7 mouse cellular contexts compared by ENCODE assay signal in the genomic region with DNA sequence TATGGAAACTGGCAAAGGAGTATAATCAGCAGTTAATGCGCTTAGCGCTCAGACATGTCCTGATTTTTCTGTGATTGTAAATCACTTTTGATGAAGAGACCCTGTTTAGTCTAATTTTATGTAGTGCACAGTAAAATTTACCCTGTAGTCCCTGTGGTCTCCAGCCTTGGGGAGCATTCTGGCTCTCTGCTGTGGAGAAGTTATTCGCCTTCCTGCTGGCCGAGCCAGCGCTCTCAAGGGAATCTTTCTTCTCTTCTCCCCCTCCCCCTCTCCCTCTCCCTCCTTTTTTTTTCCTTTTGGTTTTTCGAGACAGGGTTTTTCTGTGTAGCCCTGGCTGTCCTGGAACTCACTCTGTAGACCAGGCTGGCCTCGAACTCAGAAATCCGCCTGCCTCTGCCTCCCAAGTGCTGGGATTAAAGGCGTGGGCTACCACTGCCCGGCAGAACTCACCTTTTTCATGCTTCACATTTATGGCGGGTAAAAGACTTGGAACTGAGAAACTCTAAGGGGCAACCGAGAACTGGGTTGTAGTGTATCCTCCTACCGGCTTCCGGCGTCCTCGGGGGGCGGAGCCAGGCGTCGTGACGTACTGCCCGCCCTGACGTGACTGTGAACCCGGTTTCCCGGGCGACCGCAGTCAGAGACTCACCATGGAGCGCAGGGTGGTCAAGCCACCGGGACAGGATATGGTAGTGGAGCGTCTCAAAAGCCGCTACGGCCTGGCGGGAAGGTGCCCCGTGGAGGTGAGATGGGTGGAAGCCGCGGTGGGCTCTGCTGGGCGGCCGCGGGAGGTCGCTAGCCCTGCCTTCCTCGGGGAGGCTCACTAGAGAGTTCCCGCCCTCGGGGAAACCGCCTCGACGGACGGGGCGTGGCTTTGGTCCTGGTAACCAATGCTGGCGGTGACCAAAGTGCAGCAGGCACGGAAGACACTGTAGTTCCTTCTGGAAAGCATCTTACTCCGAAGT. TPM values are rescaled to one million over a fixed set of nuclear protein-coding genes. Genes with fewer than 3 reads are reported as not detected.
DNase-seq lines count a peak whose midpoint lies in the region; ATAC-seq lines count a peak whose summit lies in the region.

A gene (plus strand): TSS at position 629 of the 965 bp plus-strand sequence.

- peak within 1 kb of the TSS; percentile 75 for H3K4me3 ChIP-seq in intestine, embryonic 15.5 days (replicated peaks)
- H3K4me3 ChIP-seq in midbrain, embryonic 10.5 days: peak within 1 kb of the TSS; percentile 71

- intact Hi-C loops in gastrocnemius, postnatal 36 days (cut with DNase I): no loop called here
- intact Hi-C loops in left cerebral cortex, postnatal 25 days (cut with DNase I): no loop called here

- peak within 1 kb of the TSS; percentile 93 for H3K27ac ChIP-seq in intestine, embryonic 15.5 days
- peak within 1 kb of the TSS; percentile 92 for H3K27ac ChIP-seq in midbrain, embryonic 10.5 days (replicated peaks)

- ATAC-seq in intestine, embryonic 15.5 days: peak; percentile 99

- peak; percentile 92 to 93 for DNase-seq in adrenal gland, adult 18-20 months (ENCODE audit: low spot score in 2 of 2)
- DNase-seq in embryo, embryonic 11 days: peak; percentile 94
- DNase-seq in gastrocnemius, postnatal 36 days: peak; percentile 88 to 93
- DNase-seq in left cerebral cortex, postnatal 25 days (ENCODE audit: low spot score in 2 of 2): peak; percentile 92 to 94
- peak; percentile 92 for DNase-seq in midbrain, embryonic 10.5 days (ENCODE audit: low spot score)
- DNase-seq in right cerebral cortex, postnatal 4 days: peak; percentile 89

- H3K36me3 ChIP-seq in intestine, embryonic 15.5 days: peaks cover 3% of the 10 kb centered on the region; the same call in 1 of the 2 replicates
- H3K36me3 ChIP-seq in midbrain, embryonic 10.5 days: peaks cover 38% of the 10 kb centered on the region

- no peaks in the 10 kb centered on the region for H3K9me3 ChIP-seq in intestine, embryonic 15.5 days
- no peaks in the 10 kb centered on the region for H3K9me3 ChIP-seq in midbrain, embryonic 10.5 days (replicated peaks)

- WGBS in intestine, embryonic 15.5 days: 1% methylated on average over 50 of the region's 50 CpGs
- WGBS in midbrain, embryonic 10.5 days: 1% methylated on average over 50 of the region's 50 CpGs

- no peaks in the 10 kb centered on the region for H3K4me1 ChIP-seq in intestine, embryonic 15.5 days (replicated peaks)
- H3K4me1 ChIP-seq in midbrain, embryonic 10.5 days: peaks cover 16% of the 10 kb centered on the region

- peak within 1 kb of the TSS; percentile 68 for H3K9ac ChIP-seq in intestine, embryonic 15.5 days

- H3K4me2 ChIP-seq in intestine, embryonic 15.5 days (replicated peaks): peak within 1 kb of the TSS; percentile 65

- no peaks in the 10 kb centered on the region for H3K27me3 ChIP-seq in intestine, embryonic 15.5 days (replicated peaks)
- H3K27me3 ChIP-seq in midbrain, embryonic 10.5 days (ENCODE audit: low read depth, poor library complexity, severe bottlenecking): no peaks in the 10 kb centered on the region

RNA-seq across cellular contexts. Expression of the gene that starts here (rescaled TPM):
- 1 to 10 TPM; 2.2 to 3.7 TPM for total RNA-seq in adrenal gland, adult 18-20 months (2021)
- under 1 TPM; 0.37 to 0.41 TPM for total RNA-seq in gastrocnemius, postnatal 36 days (2021)
- 6.9 and 7.3 TPM in 2 replicates for polyA plus RNA-seq in intestine, embryonic 15.5 days (2015; fragmentation: Nextera tagmentation; extraction: Ambion mirVana)
- 1 to 10 TPM; 4.6 to 4.8 TPM for total RNA-seq in left cerebral cortex, postnatal 25 days (2021)
- polyA plus RNA-seq in midbrain, embryonic 10.5 days (2016; fragmentation: Nextera tagmentation; extraction: Ambion mirVana): 16.6 and 18.1 TPM in 2 replicates

Comparison
In these comparisons a context has a peak if more than half of its experiments do, and no peak if none do; other contexts are left out.
1. Peak in every context shown above with its lines: DNase-seq, ATAC-seq, H3K4me3 ChIP-seq and H3K27ac ChIP-seq.
2. Peak in DNase-seq in gastrocnemius, postnatal 36 days; RNA of the gene not detected or under 1 TPM.